Comparison of ENCODE assay signal across 28 mouse cellular contexts in the genomic region with DNA sequence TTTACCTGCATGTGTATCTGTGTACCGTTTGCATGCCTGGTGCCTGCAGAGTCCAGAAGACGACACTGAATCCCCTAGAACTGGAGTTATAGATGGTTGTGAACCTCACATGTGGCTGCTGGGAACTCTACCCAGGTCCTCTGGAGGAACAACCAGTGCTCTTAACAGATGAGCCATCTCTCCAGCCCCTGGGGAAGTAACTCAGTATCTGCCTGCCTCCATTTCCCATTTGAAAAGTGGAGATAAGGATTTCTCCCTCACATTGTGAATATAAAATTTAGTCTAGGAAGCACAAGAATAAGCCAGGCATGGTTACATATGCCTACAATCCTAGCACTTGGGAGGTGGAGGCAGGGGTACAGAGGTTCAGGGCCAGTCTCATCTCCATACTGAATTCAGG.
"Had no signal": no experiment of that assay in that cellular context is flagged by ENCODE, and none has a peak within 500 bp of the region (broad histone marks: within the 10 kb centered on the region; RNA-seq: fewer than 3 reads in every experiment).

No protein-coding gene starts in this region.

- H3K9me3 ChIP-seq: embryonic facial prominence, embryonic 10.5 days; embryonic facial prominence, embryonic 12.5 days; embryonic facial prominence, embryonic 13.5 days; embryonic facial prominence, embryonic 15.5 days; forebrain, embryonic 10.5 days; forebrain, embryonic 12.5 days; forebrain, embryonic 13.5 days; forebrain, embryonic 15.5 days had no signal

- ATAC-seq: forebrain, embryonic 13.5 days; forebrain, embryonic 14.5 days; forebrain, embryonic 15.5 days; forebrain, embryonic 16.5 days; forebrain, postnatal 0 days had no signal

- H3K4me3 ChIP-seq: embryonic facial prominence, embryonic 10.5 days; embryonic facial prominence, embryonic 12.5 days; embryonic facial prominence, embryonic 13.5 days; embryonic facial prominence, embryonic 15.5 days; erythroblast, embryonic 14.5 days; forebrain, embryonic 10.5 days; forebrain, embryonic 12.5 days; forebrain, embryonic 13.5 days; forebrain, embryonic 15.5 days; gastrocnemius, adult 2 months had no signal

- H3K27ac ChIP-seq: embryonic facial prominence, embryonic 10.5 days; embryonic facial prominence, embryonic 12.5 days; embryonic facial prominence, embryonic 13.5 days; embryonic facial prominence, embryonic 15.5 days; forebrain, embryonic 10.5 days; forebrain, embryonic 12.5 days; forebrain, embryonic 13.5 days; forebrain, embryonic 15.5 days had no signal

- H3K36me3 ChIP-seq: embryonic facial prominence, embryonic 10.5 days; embryonic facial prominence, embryonic 12.5 days; embryonic facial prominence, embryonic 13.5 days; embryonic facial prominence, embryonic 15.5 days; forebrain, embryonic 10.5 days; forebrain, embryonic 12.5 days; forebrain, embryonic 15.5 days had no signal

- H3K4me2 ChIP-seq: embryonic facial prominence, embryonic 12.5 days; embryonic facial prominence, embryonic 13.5 days; embryonic facial prominence, embryonic 15.5 days; forebrain, embryonic 12.5 days; forebrain, embryonic 13.5 days; forebrain, embryonic 15.5 days had no signal

- H3K27me3 ChIP-seq: embryonic facial prominence, embryonic 12.5 days; embryonic facial prominence, embryonic 13.5 days; embryonic facial prominence, embryonic 15.5 days; forebrain, embryonic 12.5 days; forebrain, embryonic 13.5 days; forebrain, embryonic 15.5 days had no signal

- H3K4me1 ChIP-seq: embryonic facial prominence, embryonic 10.5 days; embryonic facial prominence, embryonic 12.5 days; forebrain, embryonic 10.5 days had no signal

- DNase-seq: cerebellum, adult 2 months; cerebellum, adult 8-10 months; cerebellum, adult 9-10 months; cerebellum, adult 9-11 months; cerebellum, postnatal 10 days; cerebellum, postnatal 14 days; cerebellum, postnatal 25 days; cerebellum, postnatal 36 days; embryo, embryonic 11 days; forebrain, postnatal 0 days; gastrocnemius, adult 2 months; gastrocnemius, postnatal 10 days; gastrocnemius, postnatal 14 days; gastrocnemius, postnatal 25 days; gastrocnemius, postnatal 36 days; heart, adult 11 months; heart, adult 18-20 months had no signal

- H3K9ac ChIP-seq: embryonic facial prominence, embryonic 12.5 days; embryonic facial prominence, embryonic 13.5 days; embryonic facial prominence, embryonic 15.5 days; forebrain, embryonic 12.5 days; forebrain, embryonic 13.5 days; forebrain, embryonic 15.5 days; forebrain, postnatal 0 days had no signal
